Mouse (Mus musculus) A20 (cell line): ENCODE data around the gene Serpina3k.
"Not testable (repeated sequence)": the region's sequence is repeated elsewhere in the genome, so short reads cannot be mapped to it uniquely, and the experiment has no call there.

ENCODE experiments used
- DNase-seq: peaks from one replicate; pipeline ENCODE4 v3.0.0-alpha.2; 2011; ENCODE audit warnings: low read depth, low spot score

The Serpina3k gene

GRCm38 (mm10) chr12:104388477-104388876, 50.2 kb downstream of the Serpina3k start:
- DNase-seq: no peak

GRCm38 (mm10) chr12:104391057-104391456, 52.8 kb downstream of the Serpina3k start:
- not testable (repeated sequence) for DNase-seq
